Mouse (Mus musculus) cerebellum, adult 8-10 months (tissue): ENCODE results near the gene Nhsl2.

ENCODE experiments used
- DNase-seq: peaks from one replicate; pipeline ENCODE4 v3.0.0; 2022

Gene Nhsl2

GRCm38 (mm10) chrX:101902597-101902996 is 53.4 kb downstream of the Nhsl2 start:
- DNase-seq = no peak

- DNase-seq = no peak
Measured at GRCm38 (mm10) chrX:101907301-101907700, 58.1 kb downstream of the Nhsl2 start.

- DNase-seq = no peak
Measured at GRCm38 (mm10) chrX:101929131-101929530, 79.9 kb downstream of the Nhsl2 start.

GRCm38 (mm10) chrX:101930301-101930700 is 81.1 kb downstream of the Nhsl2 start:
- DNase-seq = no peak

- no peak for DNase-seq
Measured at GRCm38 (mm10) chrX:101931016-101931415, 81.8 kb downstream of the Nhsl2 start.

- DNase-seq = peak; percentile 72
Measured at GRCm38 (mm10) chrX:101932244-101932643, 83.1 kb downstream of the Nhsl2 start.

- no peak for DNase-seq
Measured at GRCm38 (mm10) chrX:101933346-101933745, 84.2 kb downstream of the Nhsl2 start.

- DNase-seq = no peak
Measured at GRCm38 (mm10) chrX:101935291-101935840, 86.2 kb downstream of the Nhsl2 start.

GRCm38 (mm10) chrX:101939486-101939885 is 90.3 kb downstream of the Nhsl2 start:
- DNase-seq = no peak

- DNase-seq = peak; percentile 84
Measured at GRCm38 (mm10) chrX:101942461-101942896, 93.3 kb downstream of the Nhsl2 start.

GRCm38 (mm10) chrX:101943743-101944142 is 94.6 kb downstream of the Nhsl2 start:
- no peak for DNase-seq

- no peak for DNase-seq
Measured at GRCm38 (mm10) chrX:101944761-101945330, 95.7 kb downstream of the Nhsl2 start.

- no peak for DNase-seq
Measured at GRCm38 (mm10) chrX:101952436-101952835, 103.3 kb downstream of the Nhsl2 start.

GRCm38 (mm10) chrX:101953256-101953655 is 104.1 kb downstream of the Nhsl2 start:
- DNase-seq = no peak

GRCm38 (mm10) chrX:101953787-101954491 is 104.8 kb downstream of the Nhsl2 start:
- DNase-seq = peak; percentile 81

- no peak for DNase-seq
Measured at GRCm38 (mm10) chrX:101954492-101954851, 105.3 kb downstream of the Nhsl2 start.

- DNase-seq = no peak
Measured at GRCm38 (mm10) chrX:101961848-101962247, 112.7 kb downstream of the Nhsl2 start.

- no peak for DNase-seq
Measured at GRCm38 (mm10) chrX:101963711-101964110, 114.5 kb downstream of the Nhsl2 start.

GRCm38 (mm10) chrX:101973028-101973427 is 123.8 kb downstream of the Nhsl2 start:
- no peak for DNase-seq

- no peak for DNase-seq
Measured at GRCm38 (mm10) chrX:101976931-101977330, 127.7 kb downstream of the Nhsl2 start.

GRCm38 (mm10) chrX:101978861-101979260 is 129.7 kb downstream of the Nhsl2 start:
- DNase-seq = no peak

GRCm38 (mm10) chrX:101979267-101979666 is 130.1 kb downstream of the Nhsl2 start:
- no peak for DNase-seq

GRCm38 (mm10) chrX:101980586-101980985 is 131.4 kb downstream of the Nhsl2 start:
- DNase-seq = no peak

- DNase-seq = no peak
Measured at GRCm38 (mm10) chrX:101981450-101981849, 132.3 kb downstream of the Nhsl2 start.
